Mouse (Mus musculus) limb, embryonic 11.5 days (tissue): ENCODE data around the gene Gm17364. TPM values are rescaled to one million over a fixed set of nuclear protein-coding genes. Genes with fewer than 3 reads are reported as not detected.

ENCODE experiments used
- ATAC-seq: fragments of 200-750 bp; cut with Nextera tagmentation; 2 replicates; pipeline ENCODE4 v1.8.0; 2017; ENCODE audit warnings: low read depth; ENCODE audit not compliant: insufficient number of reproducible peaks, low FRiP score, low TSS enrichment
- DNase-seq: peaks from one replicate; pipeline ENCODE4 v3.0.0-alpha.2; 2015; ENCODE audit warnings: low spot score
- H3K27ac ChIP-seq: fragments of 300-500 bp; sonication (generic); replicated peaks from 2 replicates; pipeline ENCODE4 v1.5.1; 2014; ENCODE audit warnings: low read depth, mild to moderate bottlenecking, low read length
- H3K27me3 ChIP-seq: fragments of 300-500 bp; sonication (generic); 2 replicates; pipeline ENCODE4 v1.6.1; 2014; ENCODE audit warnings: mild to moderate bottlenecking, low read length, mixed read lengths; ENCODE audit not compliant: control insufficient read depth, insufficient read depth
- H3K36me3 ChIP-seq: fragments of 300-500 bp; sonication (generic); 2 replicates; pipeline ENCODE4 v1.6.1; 2014; ENCODE audit warnings: mild to moderate bottlenecking, low read length, moderate library complexity, mixed read lengths; ENCODE audit not compliant: control insufficient read depth, insufficient read depth
- H3K4me1 ChIP-seq: fragments of 300-500 bp; sonication (generic); 2 replicates; pipeline ENCODE4 v1.6.1; 2014; ENCODE audit warnings: low read length, mixed read lengths; ENCODE audit not compliant: control insufficient read depth, insufficient read depth
- H3K4me2 ChIP-seq: fragments of 300-500 bp; sonication (generic); 2 replicates; pipeline ENCODE4 v1.6.1; 2014; ENCODE audit warnings: low read depth, mild to moderate bottlenecking, moderate library complexity; ENCODE audit not compliant: severe bottlenecking
- H3K4me3 ChIP-seq: fragments of 300-500 bp; sonication (generic); 2 replicates; pipeline ENCODE4 v1.5.1; 2014; ENCODE audit warnings: low read depth, low read length
- H3K9ac ChIP-seq: fragments of 300-500 bp; sonication (generic); 2 replicates; pipeline ENCODE4 v1.6.1; 2014; ENCODE audit warnings: mild to moderate bottlenecking, low read length
- H3K9me3 ChIP-seq: fragments of 300-500 bp; sonication (generic); 2 replicates; pipeline ENCODE4 v1.6.1; 2016; ENCODE audit warnings: low read length; ENCODE audit not compliant: control insufficient read depth
- WGBS: fragments of 180-500 bp; shearing (Covaris S2); extraction: QIAGEN DNeasy Blood & Tissue Kit; methylation state at CpG from one replicate; pipeline ENCODE4 v1.1.7; 2014; 5-methylcytosine and 5-hydroxymethylcytosine counted together
- polyA plus RNA-seq: library from polyadenylated mRNA; unstranded; fragments of >200 nt; fragmentation: Nextera tagmentation; extraction: Ambion mirVana; gene quantifications from 2 replicates; pipeline ENCODE4 v1.2.1, GENCODE M21; 2014

Gm17364 gene
- polyA plus RNA-seq, 1 experiment from 2014 or later = not detected

- under 1% methylated on average over 50 of the region's 78 CpGs for WGBS
- H3K4me2 ChIP-seq = peak within 1 kb of the TSS; percentile 63
These were observed 24.0 kb downstream of the Gm17364 start, which contains the start of gene Smim13 for GRCm38 (mm10) chr13:41249538-41250317. TSS of gene Smim13 (plus strand) at chr13:41249844.

GRCm38 (mm10) chr13:41248751-41249520, 24.8 kb downstream of the Gm17364 start:
- no peak for DNase-seq
- no peak for ATAC-seq

More at GRCm38 (mm10) chr13:41249538-41250317, 24.0 kb downstream of the Gm17364 start, which contains the start of gene Smim13:
- Histone ChIP-seq H3K4me1 (no peaks in the 10 kb centered on the region), H3K27me3 (no peaks in the 10 kb centered on the region), H3K27ac (no peak within 1 kb of the TSS; the same call in 1 of the 2 replicates), H3K9ac (peak within 1 kb of the TSS; percentile 76), H3K9me3 (no peaks in the 10 kb centered on the region), H3K4me3 (peak within 1 kb of the TSS; percentile 74), H3K36me3 (no peaks in the 10 kb centered on the region)
- ATAC-seq (peak; percentile 96), DNase-seq (peak; percentile 95)

GRCm38 (mm10) chr13:41244306-41244830, 29.4 kb downstream of the Gm17364 start:
- no peak for DNase-seq
- no peak for ATAC-seq
- H3K27me3 ChIP-seq = no peaks in the 10 kb centered on the region
- no peaks in the 10 kb centered on the region for H3K4me1 ChIP-seq
- H3K4me3 ChIP-seq = no peak overlapping the region
- no peaks in the 10 kb centered on the region for H3K36me3 ChIP-seq
- H3K27ac ChIP-seq = no peak overlapping the region
- 67% methylated on average over 6 of the region's 6 CpGs for WGBS
- no peak overlapping the region for H3K4me2 ChIP-seq
- no peaks in the 10 kb centered on the region for H3K9me3 ChIP-seq
- no peak overlapping the region for H3K9ac ChIP-seq

More at GRCm38 (mm10) chr13:41248751-41249520, 24.8 kb downstream of the Gm17364 start:
- Histone ChIP-seq H3K36me3 (no peaks in the 10 kb centered on the region), H3K9me3 (no peaks in the 10 kb centered on the region), H3K27ac (no peak overlapping the region), H3K4me3 (peak overlapping the region; percentile 74), H3K9ac (peak overlapping the region; percentile 58; the same call in 1 of the 2 replicates), H3K4me1 (no peaks in the 10 kb centered on the region), H3K4me2 (peak overlapping the region; percentile 46), H3K27me3 (no peaks in the 10 kb centered on the region)
- 44% methylated on average over 12 of the region's 12 CpGs for WGBS

- Histone ChIP-seq H3K27ac (no peak overlapping the region), H3K36me3 (no peaks in the 10 kb centered on the region), H3K27me3 (no peaks in the 10 kb centered on the region), H3K4me3 (no peak overlapping the region), H3K9ac (no peak overlapping the region), H3K9me3 (no peaks in the 10 kb centered on the region), H3K4me2 (no peak overlapping the region), H3K4me1 (no peaks in the 10 kb centered on the region)
- ATAC-seq (no peak), DNase-seq (no peak)
- WGBS = 72% methylated on average over 2 of the region's 2 CpGs
These were observed 32.2 kb downstream of the Gm17364 start for GRCm38 (mm10) chr13:41241557-41241956.

GRCm38 (mm10) chr13:41238805-41239130, 35.0 kb downstream of the Gm17364 start:
- ATAC-seq (no peak), DNase-seq (no peak)
- Histone ChIP-seq H3K4me2 (no peak overlapping the region), H3K36me3 (no peaks in the 10 kb centered on the region), H3K27me3 (no peaks in the 10 kb centered on the region), H3K9me3 (no peaks in the 10 kb centered on the region), H3K9ac (no peak overlapping the region), H3K4me1 (no peaks in the 10 kb centered on the region), H3K27ac (no peak overlapping the region), H3K4me3 (no peak overlapping the region)
- 11% methylated on average over 5 of the region's 5 CpGs for WGBS

GRCm38 (mm10) chr13:41238035-41238804, 35.6 kb downstream of the Gm17364 start:
- H3K4me2 ChIP-seq = no peak overlapping the region
- H3K4me3 ChIP-seq = no peak overlapping the region
- H3K36me3 ChIP-seq = no peaks in the 10 kb centered on the region
- H3K4me1 ChIP-seq = no peaks in the 10 kb centered on the region
- no peak for ATAC-seq
- no peak overlapping the region for H3K9ac ChIP-seq
- H3K27ac ChIP-seq = no peak overlapping the region
- no peak for DNase-seq
- WGBS = 73% methylated on average over 10 of the region's 10 CpGs
- no peaks in the 10 kb centered on the region for H3K27me3 ChIP-seq
- H3K9me3 ChIP-seq = no peaks in the 10 kb centered on the region

- Histone ChIP-seq H3K4me1 (no peaks in the 10 kb centered on the region), H3K4me2 (no peak overlapping the region), H3K9me3 (no peaks in the 10 kb centered on the region), H3K4me3 (no peak overlapping the region), H3K27ac (no peak overlapping the region), H3K36me3 (no peaks in the 10 kb centered on the region), H3K9ac (no peak overlapping the region), H3K27me3 (no peaks in the 10 kb centered on the region)
- DNase-seq (no peak), ATAC-seq (no peak)
- 81% methylated on average over 13 of the region's 13 CpGs for WGBS
These were observed 37.7 kb downstream of the Gm17364 start for GRCm38 (mm10) chr13:41235845-41236741.
